Mouse (Mus musculus) right cerebral cortex, postnatal 25 days (tissue): Measurements from ENCODE around the gene Wdr91.
A peak's percentile ranks its signal among the peaks of the same experiment; 100 is the strongest.

Experiments
- DNase-seq: peaks from one replicate; pipeline ENCODE4 v3.0.0; 2022

Wdr91 gene

GRCm38 (mm10) chr6:34877509-34878321 is 33.0 kb downstream of the Wdr91 start, which contains the start of gene Cyren:
Gene Cyren, minus strand, starts transcription at chr6:34878060.
- DNase-seq, result peak; percentile 91

- no peak for DNase-seq
Measured at GRCm38 (mm10) chr6:34876835-34877156, 33.9 kb downstream of the Wdr91 start.

- DNase-seq, result peak; percentile 2
Measured at GRCm38 (mm10) chr6:34875966-34876834, 34.5 kb downstream of the Wdr91 start.

- no peak for DNase-seq
Measured at GRCm38 (mm10) chr6:34875268-34875761, 35.4 kb downstream of the Wdr91 start.

- DNase-seq, result no peak
Measured at GRCm38 (mm10) chr6:34874101-34874921, 36.4 kb downstream of the Wdr91 start.

- DNase-seq, result no peak
Measured at GRCm38 (mm10) chr6:34872871-34873270, 37.8 kb downstream of the Wdr91 start.

- DNase-seq, result no peak
Measured at GRCm38 (mm10) chr6:34871929-34872328, 38.7 kb downstream of the Wdr91 start.

GRCm38 (mm10) chr6:34870724-34871123 is 40.0 kb downstream of the Wdr91 start:
- no peak for DNase-seq

GRCm38 (mm10) chr6:34870136-34870535 is 40.5 kb downstream of the Wdr91 start:
- DNase-seq, result no peak

GRCm38 (mm10) chr6:34869225-34869915 is 41.3 kb downstream of the Wdr91 start:
- DNase-seq, result no peak

GRCm38 (mm10) chr6:34868507-34869217 is 42.0 kb downstream of the Wdr91 start:
- DNase-seq, result no peak

GRCm38 (mm10) chr6:34867995-34868350 is 42.7 kb downstream of the Wdr91 start:
- no peak for DNase-seq

GRCm38 (mm10) chr6:34867301-34867994 is 43.2 kb downstream of the Wdr91 start:
- DNase-seq, result no peak

- DNase-seq, result no peak
Measured at GRCm38 (mm10) chr6:34866786-34867185, 43.9 kb downstream of the Wdr91 start.

- no peak for DNase-seq
Measured at GRCm38 (mm10) chr6:34865711-34866593, 44.7 kb downstream of the Wdr91 start.

GRCm38 (mm10) chr6:34865213-34865612 is 45.5 kb downstream of the Wdr91 start:
- DNase-seq, result no peak

GRCm38 (mm10) chr6:34863786-34864514 is 46.7 kb downstream of the Wdr91 start:
- no peak for DNase-seq

GRCm38 (mm10) chr6:34862791-34863403 is 47.8 kb downstream of the Wdr91 start, which contains the start of gene Tmem140:
Gene Tmem140, plus strand, starts transcription at chr6:34863146.
- no peak for DNase-seq

- no peak for DNase-seq
Measured at GRCm38 (mm10) chr6:34862381-34862780, 48.3 kb downstream of the Wdr91 start.
